Mouse (Mus musculus): Measurements from ENCODE around the gene Gm37240. TPM values are rescaled to one million over a fixed set of nuclear protein-coding genes. Genes with fewer than 3 reads are reported as not detected.

The Gm37240 gene
- polyA plus RNA-seq, 1 experiment from 2014 or later = 1.1 TPM

DNA sequence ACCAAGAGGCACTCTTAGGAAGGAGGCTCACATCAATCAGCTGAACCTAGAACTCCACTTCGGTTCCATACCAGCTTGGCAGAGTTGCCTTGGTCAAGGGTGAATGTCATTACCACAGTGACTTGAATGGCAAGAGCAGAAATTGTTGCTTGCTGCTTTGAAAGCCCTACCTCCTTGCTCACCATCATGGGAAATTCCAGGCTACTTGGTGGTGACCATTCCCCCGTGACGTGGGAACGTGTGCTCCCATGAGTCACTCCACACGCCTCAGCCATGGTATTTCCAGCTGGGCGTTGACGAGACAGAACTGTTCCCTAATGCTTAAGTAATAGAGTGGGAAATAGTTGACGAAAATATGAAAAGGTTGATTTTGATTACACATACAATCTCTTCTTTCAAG is 408.6 kb downstream of the Gm37240 start:
- no peak for ATAC-seq (ENCODE audit: low FRiP score, low read depth)
- Histone ChIP-seq H3K4me3 (no peak overlapping the region), H3K4me2 (replicated peaks) (no peak overlapping the region), H3K27ac (no peak overlapping the region), H3K36me3 (no peaks in the 10 kb centered on the region), H3K27me3 (replicated peaks) (no peaks in the 10 kb centered on the region), H3K9ac (no peak overlapping the region), H3K9me3 (no peaks in the 10 kb centered on the region), H3K4me1 (no peaks in the 10 kb centered on the region)
- WGBS = 93% methylated on average over 8 of the region's 8 CpGs

DNA sequence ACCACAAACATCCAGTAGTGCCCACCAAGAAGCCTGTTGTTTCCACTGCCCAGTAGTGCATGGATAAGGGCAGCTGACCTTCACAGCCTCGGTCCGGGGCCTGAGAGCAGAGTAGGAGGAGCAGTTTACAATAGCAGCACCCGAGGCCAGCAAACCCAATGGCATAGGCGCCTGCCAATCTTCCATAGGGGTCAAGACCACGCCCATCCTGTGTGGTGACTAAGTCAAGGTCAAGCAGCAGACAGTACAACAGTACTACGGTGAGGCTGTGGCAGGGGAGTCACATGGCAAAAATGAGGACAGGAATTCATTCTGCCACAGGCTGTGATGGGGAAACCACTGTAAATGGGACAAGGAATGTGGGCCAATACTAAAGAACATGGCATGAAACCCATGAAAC is 417.6 kb downstream of the Gm37240 start:
- Histone ChIP-seq H3K9ac (no peak overlapping the region), H3K27me3 (replicated peaks) (no peaks in the 10 kb centered on the region), H3K9me3 (no peaks in the 10 kb centered on the region), H3K36me3 (no peaks in the 10 kb centered on the region), H3K4me2 (replicated peaks) (no peak overlapping the region), H3K27ac (no peak overlapping the region), H3K4me1 (no peaks in the 10 kb centered on the region), H3K4me3 (no peak overlapping the region)
- 83% methylated on average over 6 of the region's 6 CpGs for WGBS
- ATAC-seq (ENCODE audit: low FRiP score, low read depth) = no peak

DNA sequence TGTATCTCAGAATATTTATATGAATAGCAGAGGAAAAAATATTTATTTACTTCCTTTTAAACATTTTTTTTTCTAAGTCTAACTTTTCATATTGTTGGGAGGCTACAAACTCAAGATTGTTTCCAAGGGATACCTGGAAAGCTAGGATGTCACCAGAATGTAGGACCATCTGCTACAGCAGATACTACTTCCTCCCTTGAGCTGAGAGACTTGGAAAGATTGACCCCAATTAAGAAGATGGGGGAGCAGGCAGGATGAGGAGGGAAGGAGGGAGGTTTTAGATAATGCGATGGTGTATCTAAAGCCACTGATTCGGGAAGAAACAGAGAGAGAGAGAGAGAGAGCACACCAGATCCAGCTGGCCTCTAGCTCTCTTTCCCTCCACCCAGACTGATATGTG is 418.3 kb downstream of the Gm37240 start:
- Histone ChIP-seq H3K9me3 (no peaks in the 10 kb centered on the region), H3K4me1 (no peaks in the 10 kb centered on the region), H3K9ac (no peak overlapping the region), H3K4me2 (replicated peaks) (no peak overlapping the region), H3K27me3 (replicated peaks) (no peaks in the 10 kb centered on the region), H3K36me3 (no peaks in the 10 kb centered on the region), H3K4me3 (no peak overlapping the region), H3K27ac (no peak overlapping the region)
- WGBS = 85% methylated on average over 2 of the region's 2 CpGs
- ATAC-seq (ENCODE audit: low FRiP score, low read depth) = no peak

DNA sequence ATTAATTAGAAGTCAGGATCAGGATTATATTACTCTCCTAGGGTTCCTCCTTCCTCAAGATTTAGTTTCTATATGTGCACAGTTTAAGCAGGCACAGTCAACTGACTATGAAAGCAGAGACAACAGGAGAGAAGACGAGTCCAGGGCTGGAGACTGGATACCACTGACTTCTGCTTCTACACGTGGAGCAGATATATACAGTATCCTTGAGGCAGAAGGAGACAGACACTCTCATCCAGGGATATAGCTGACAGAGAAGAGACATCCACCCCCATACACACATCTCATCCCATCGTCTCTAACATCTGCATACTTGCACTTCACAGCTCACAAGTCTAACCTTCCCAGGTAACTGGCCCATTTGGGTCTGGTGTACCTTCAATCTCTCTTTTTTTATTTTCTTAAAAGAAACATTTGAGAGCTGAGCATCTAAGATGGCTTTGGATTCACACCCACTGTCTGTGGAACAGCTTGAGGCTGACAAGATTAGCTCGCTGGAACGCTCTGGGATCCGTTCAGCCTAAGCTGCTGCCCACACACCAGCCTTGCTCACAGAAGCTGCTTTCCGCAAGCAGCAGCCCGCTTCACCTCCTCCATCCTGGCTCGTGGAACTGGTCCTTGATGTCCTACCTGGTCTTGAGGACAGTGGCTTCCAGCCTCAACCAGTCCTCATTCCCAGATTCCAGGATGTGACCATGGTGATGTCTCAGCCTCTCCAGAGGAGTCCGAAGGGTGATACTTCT is 421.9 kb downstream of the Gm37240 start:
- Histone ChIP-seq H3K36me3 (no peaks in the 10 kb centered on the region), H3K9me3 (no peaks in the 10 kb centered on the region), H3K4me3 (no peak overlapping the region), H3K27me3 (replicated peaks) (no peaks in the 10 kb centered on the region), H3K27ac (no peak overlapping the region), H3K9ac (no peak overlapping the region), H3K4me2 (replicated peaks) (no peak overlapping the region), H3K4me1 (no peaks in the 10 kb centered on the region)
- WGBS = 89% methylated on average over 10 of the region's 10 CpGs
- no peak for ATAC-seq (ENCODE audit: low FRiP score, low read depth)

DNA sequence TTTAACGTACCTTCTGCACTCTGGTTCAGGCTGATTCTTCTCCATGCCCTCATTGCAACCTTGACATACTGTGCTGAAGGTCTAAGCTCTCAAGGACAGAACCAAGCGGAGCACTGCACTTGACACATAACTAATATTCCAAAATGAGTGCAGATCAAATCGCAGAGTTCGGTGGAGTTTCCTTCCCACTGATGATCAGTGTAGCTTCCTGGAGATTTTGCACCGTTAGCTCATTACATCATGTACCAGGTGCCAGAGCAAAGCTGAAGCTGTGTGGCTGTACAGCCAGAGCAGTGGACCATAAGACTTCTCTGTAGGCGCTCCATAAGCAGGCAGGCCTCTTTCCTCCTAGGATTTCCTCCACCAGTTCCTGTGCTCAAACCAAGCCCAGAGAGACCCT is 427.3 kb downstream of the Gm37240 start:
- no peak overlapping the region for H3K9ac ChIP-seq
- no peaks in the 10 kb centered on the region for H3K27me3 ChIP-seq (replicated peaks)
- 92% methylated on average over 6 of the region's 6 CpGs for WGBS
- H3K27ac ChIP-seq = no peak overlapping the region
- H3K36me3 ChIP-seq = no peaks in the 10 kb centered on the region
- no peak for ATAC-seq (ENCODE audit: low FRiP score, low read depth)
- no peaks in the 10 kb centered on the region for H3K9me3 ChIP-seq
- H3K4me1 ChIP-seq = no peaks in the 10 kb centered on the region
- H3K4me2 ChIP-seq (replicated peaks) = no peak overlapping the region
- H3K4me3 ChIP-seq = no peak overlapping the region

DNA sequence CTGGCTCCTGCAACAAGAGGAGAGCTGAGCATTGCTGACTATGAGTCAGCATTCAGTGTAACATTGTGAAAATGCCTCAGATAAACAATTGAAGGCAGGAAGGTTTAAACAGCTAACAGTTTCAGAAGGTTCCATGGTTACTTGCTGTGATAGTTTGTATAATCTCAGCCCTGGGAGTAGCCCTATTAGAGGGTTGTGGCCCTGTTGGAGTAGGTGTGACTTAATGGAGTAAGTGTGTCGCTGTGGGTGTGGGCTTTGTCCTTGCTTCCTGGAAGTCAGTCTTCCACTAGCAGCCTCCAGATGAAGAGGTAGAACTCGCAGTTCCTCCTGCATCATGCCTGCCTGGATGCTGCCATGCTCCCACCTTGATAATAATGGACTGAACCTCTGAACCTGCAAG is 430.3 kb downstream of the Gm37240 start:
- H3K27ac ChIP-seq = no peak overlapping the region
- H3K9ac ChIP-seq = no peak overlapping the region
- no peaks in the 10 kb centered on the region for H3K36me3 ChIP-seq
- no peak for ATAC-seq (ENCODE audit: low FRiP score, low read depth)
- no peak overlapping the region for H3K4me3 ChIP-seq
- no peaks in the 10 kb centered on the region for H3K9me3 ChIP-seq
- no peak overlapping the region for H3K4me2 ChIP-seq (replicated peaks)
- no peaks in the 10 kb centered on the region for H3K4me1 ChIP-seq
- WGBS = 83% methylated on average over 2 of the region's 2 CpGs
- H3K27me3 ChIP-seq (replicated peaks) = no peaks in the 10 kb centered on the region

DNA sequence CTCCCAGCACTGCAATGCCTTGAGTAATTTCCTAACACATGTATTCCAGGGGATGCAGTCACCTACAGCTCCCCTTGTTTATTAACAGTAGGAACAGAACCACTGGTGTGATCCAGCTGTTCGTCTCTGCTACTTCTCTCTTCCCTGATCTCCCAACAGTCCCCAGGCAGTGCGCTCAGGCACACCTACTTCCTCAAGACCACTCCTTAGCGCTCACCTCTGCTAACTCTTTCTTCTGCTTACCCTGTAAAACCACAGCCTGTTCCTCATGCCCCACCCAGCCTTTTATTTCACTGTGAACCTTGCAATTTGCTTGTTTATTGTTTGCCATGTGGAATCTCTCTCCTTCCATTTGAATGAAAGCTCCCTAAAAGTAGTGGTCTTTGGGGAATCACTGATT is 431.9 kb downstream of the Gm37240 start:
- Histone ChIP-seq H3K27me3 (replicated peaks) (no peaks in the 10 kb centered on the region), H3K36me3 (no peaks in the 10 kb centered on the region), H3K4me3 (no peak overlapping the region), H3K4me1 (no peaks in the 10 kb centered on the region), H3K27ac (no peak overlapping the region), H3K9ac (no peak overlapping the region), H3K9me3 (no peaks in the 10 kb centered on the region), H3K4me2 (replicated peaks) (no peak overlapping the region)
- no peak for ATAC-seq (ENCODE audit: low FRiP score, low read depth)
- WGBS = 74% methylated on average over 3 of the region's 3 CpGs

DNA sequence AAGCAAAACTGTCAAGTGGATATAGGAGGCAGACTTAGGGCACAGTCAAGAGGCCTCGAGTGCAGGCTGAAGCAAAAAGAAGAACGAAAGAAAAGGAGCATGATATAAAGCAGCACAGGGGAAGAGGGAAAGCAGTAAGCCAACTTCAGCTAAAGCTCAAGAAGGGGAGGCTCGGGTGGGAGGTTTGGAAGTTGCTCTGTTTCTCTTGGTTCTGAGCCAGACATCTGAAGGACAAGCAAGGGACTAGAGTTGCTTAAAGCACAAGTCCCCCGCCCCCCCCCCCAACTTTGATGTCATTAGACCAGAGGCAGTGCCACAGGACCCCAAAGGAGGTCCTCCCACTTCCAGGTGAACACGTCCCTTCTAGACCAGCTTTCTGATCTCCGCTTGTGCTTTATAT is 433.3 kb downstream of the Gm37240 start:
- Histone ChIP-seq H3K4me1 (no peaks in the 10 kb centered on the region), H3K4me3 (no peak overlapping the region), H3K36me3 (no peaks in the 10 kb centered on the region), H3K4me2 (replicated peaks) (no peak overlapping the region), H3K27ac (no peak overlapping the region), H3K27me3 (replicated peaks) (no peaks in the 10 kb centered on the region), H3K9me3 (no peaks in the 10 kb centered on the region), H3K9ac (no peak overlapping the region)
- WGBS = 88% methylated on average over 6 of the region's 6 CpGs
- no peak for ATAC-seq (ENCODE audit: low FRiP score, low read depth)

DNA sequence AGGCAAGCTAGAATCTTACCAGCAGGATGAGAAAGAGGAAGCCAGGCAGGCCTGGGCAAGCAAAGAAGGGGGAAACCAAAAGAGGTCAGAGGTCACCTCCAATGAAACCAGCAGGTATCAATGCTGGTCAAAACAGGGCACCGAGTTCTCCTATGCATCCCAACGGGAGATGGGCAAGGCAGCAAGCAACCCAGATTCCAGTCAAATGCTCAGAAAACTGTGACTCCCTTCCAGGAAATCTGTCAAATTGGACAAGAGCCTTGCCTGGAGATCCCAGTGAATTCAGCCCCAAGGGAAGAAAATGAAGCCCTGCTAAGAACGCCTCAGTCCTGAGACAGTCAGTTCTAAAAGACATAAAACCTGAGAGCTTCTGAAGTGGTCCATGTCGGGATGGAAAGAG is 437.9 kb downstream of the Gm37240 start:
- H3K4me2 ChIP-seq (replicated peaks) = no peak overlapping the region
- 76% methylated on average over 4 of the region's 4 CpGs for WGBS

DNA sequence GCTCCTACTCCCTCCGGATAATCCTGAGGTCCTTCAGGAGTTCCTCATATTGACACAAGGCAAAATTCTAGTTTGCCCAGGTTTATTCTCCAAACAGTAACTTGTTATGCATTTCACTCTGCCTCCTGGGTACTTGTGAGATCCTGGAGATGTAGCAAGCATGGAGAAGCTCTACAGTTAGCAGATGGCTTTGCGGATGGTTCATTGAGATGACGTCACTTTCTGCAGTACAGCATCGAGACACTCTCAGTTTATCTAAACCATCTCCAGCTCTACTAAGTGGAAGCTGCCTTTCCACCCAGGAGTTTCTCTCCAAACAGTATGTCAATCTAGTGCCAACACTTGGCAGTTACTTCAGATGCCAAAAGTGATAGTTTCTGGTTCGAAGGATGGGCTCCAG is 444.5 kb downstream of the Gm37240 start:
- Histone ChIP-seq H3K9me3 (no peaks in the 10 kb centered on the region), H3K27me3 (replicated peaks) (no peaks in the 10 kb centered on the region), H3K27ac (no peak overlapping the region), H3K4me1 (no peaks in the 10 kb centered on the region), H3K9ac (no peak overlapping the region), H3K36me3 (no peaks in the 10 kb centered on the region), H3K4me3 (no peak overlapping the region), H3K4me2 (replicated peaks) (no peak overlapping the region)
- ATAC-seq (ENCODE audit: low FRiP score, low read depth) = no peak
- WGBS = 94% methylated on average over 5 of the region's 5 CpGs

More for the DNA sequence above, 437.9 kb downstream of the Gm37240 start:
- ATAC-seq (ENCODE audit: low FRiP score, low read depth) = no peak
- Histone ChIP-seq H3K36me3 (no peaks in the 10 kb centered on the region), H3K4me3 (no peak overlapping the region), H3K4me1 (no peaks in the 10 kb centered on the region), H3K27ac (no peak overlapping the region), H3K9me3 (no peaks in the 10 kb centered on the region), H3K27me3 (replicated peaks) (no peaks in the 10 kb centered on the region), H3K9ac (no peak overlapping the region)

DNA sequence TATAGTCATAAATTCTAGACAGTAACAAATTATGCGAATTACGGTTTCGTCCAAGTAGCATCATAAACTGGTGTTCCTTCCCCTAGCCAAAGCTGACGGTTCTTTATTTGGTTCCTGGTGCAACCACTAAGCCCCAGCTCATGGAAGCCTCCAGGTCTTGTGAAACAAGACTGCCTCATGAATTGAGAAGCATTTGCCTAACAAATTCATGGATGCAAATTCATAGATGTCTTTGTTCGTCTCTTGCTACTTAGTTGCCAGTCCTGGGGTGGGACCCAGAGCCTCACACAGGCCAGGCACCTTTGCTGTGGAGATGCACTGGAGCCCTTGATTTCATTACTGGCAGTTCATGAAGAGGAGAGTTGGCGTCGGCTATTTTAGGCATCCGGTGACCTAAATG is 445.1 kb downstream of the Gm37240 start:
- H3K36me3 ChIP-seq = no peaks in the 10 kb centered on the region
- no peaks in the 10 kb centered on the region for H3K4me1 ChIP-seq
- H3K4me2 ChIP-seq (replicated peaks) = no peak overlapping the region
- H3K4me3 ChIP-seq = no peak overlapping the region
- H3K9ac ChIP-seq = no peak overlapping the region
- H3K9me3 ChIP-seq = no peaks in the 10 kb centered on the region
- 89% methylated on average over 8 of the region's 8 CpGs for WGBS
- no peaks in the 10 kb centered on the region for H3K27me3 ChIP-seq (replicated peaks)
- H3K27ac ChIP-seq = no peak overlapping the region
- no peak for ATAC-seq (ENCODE audit: low FRiP score, low read depth)

DNA sequence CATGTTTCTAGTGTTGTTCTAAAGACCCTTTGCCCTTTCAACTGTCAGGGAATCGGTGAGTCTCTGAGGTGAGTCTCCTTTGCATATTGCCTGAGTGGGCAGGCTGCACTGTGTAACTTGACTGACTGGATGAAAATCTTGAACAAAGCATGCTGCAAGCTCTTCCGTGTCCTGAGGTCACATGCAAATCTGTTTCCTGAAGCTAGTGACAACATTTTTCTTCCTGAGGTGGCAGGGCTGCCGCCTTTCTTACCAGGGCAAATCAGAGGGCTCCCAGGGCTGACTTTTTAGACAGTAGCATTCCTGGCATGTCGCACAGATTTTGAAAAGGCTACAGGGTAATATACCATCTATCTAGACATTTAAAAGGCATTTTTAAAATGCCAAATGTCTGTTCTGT is 451.9 kb downstream of the Gm37240 start:
- Histone ChIP-seq H3K27ac (no peak overlapping the region), H3K9me3 (no peaks in the 10 kb centered on the region), H3K36me3 (no peaks in the 10 kb centered on the region), H3K4me3 (no peak overlapping the region), H3K27me3 (replicated peaks) (no peaks in the 10 kb centered on the region), H3K4me1 (peaks cover 8% of the 10 kb centered on the region; the same call in 1 of the 2 replicates), H3K4me2 (replicated peaks) (no peak overlapping the region), H3K9ac (no peak overlapping the region)
- ATAC-seq (ENCODE audit: low FRiP score, low read depth) = no peak
- 42% methylated on average over 4 of the region's 4 CpGs for WGBS

DNA sequence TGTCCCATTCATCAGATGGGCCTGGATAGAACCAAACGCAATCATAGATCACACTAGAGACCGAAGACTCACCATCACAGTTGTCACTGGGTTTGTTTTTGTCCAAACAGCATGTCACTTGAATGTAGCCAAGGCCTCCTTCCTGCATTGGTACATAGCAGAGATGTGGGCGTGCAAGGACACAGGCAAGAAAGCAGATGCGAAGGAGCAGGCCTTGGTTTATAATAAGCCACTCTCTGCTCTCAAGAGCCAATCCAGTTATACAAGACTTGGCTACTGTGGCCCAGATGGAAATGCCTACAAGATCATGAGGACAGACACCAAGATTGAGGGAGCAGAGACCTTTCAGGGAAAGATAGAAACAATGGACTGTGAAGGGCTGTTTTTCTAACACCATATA is 456.1 kb downstream of the Gm37240 start:
- WGBS = 94% methylated on average over 4 of the region's 4 CpGs
- Histone ChIP-seq H3K9ac (no peak overlapping the region), H3K4me3 (no peak overlapping the region), H3K9me3 (no peaks in the 10 kb centered on the region), H3K36me3 (no peaks in the 10 kb centered on the region), H3K27ac (no peak overlapping the region), H3K4me2 (replicated peaks) (no peak overlapping the region), H3K4me1 (peaks cover 8% of the 10 kb centered on the region; the same call in 1 of the 2 replicates), H3K27me3 (replicated peaks) (no peaks in the 10 kb centered on the region)
- no peak for ATAC-seq (ENCODE audit: low FRiP score, low read depth)

Measured in neural tube, embryonic 12.5 days (tissue).